Mouse (Mus musculus) hindbrain, postnatal 0 days (tissue): ENCODE measurements at regions not wholly inside any gene's neighbourhood (a gene's known extent, or its start where the extent isn't known, plus 50 kb on each side); places are given as distances from the start of the nearest gene placed in this dataset.

Experiments
- ATAC-seq: fragments of 200-750 bp; cut with Nextera tagmentation; 2 replicates; pipeline ENCODE4 v1.8.0; 2017; ENCODE audit warnings: mild to moderate bottlenecking, moderate TSS enrichment, moderate library complexity
- DNase-seq: peaks from one replicate; pipeline ENCODE4 v3.0.0-alpha.2; 2015; ENCODE audit warnings: low spot score
- H3K27ac ChIP-seq: fragments of 300-500 bp; sonication (generic); 2 replicates; pipeline ENCODE4 v1.5.1; 2014; ENCODE audit warnings: mild to moderate bottlenecking
- H3K27me3 ChIP-seq: fragments of 300-500 bp; sonication (generic); 2 replicates; pipeline ENCODE4 v1.6.1; 2014; ENCODE audit warnings: low read length, mixed read lengths; ENCODE audit not compliant: insufficient read depth
- H3K36me3 ChIP-seq: fragments of 300-500 bp; sonication (generic); 2 replicates; pipeline ENCODE4 v1.6.1; 2014; ENCODE audit warnings: low read length, mixed read lengths; ENCODE audit not compliant: insufficient read depth
- H3K4me1 ChIP-seq: fragments of 300-500 bp; sonication (generic); 2 replicates; pipeline ENCODE4 v1.6.1; 2014; ENCODE audit warnings: antibody characterized with exemption, low read length, mixed read lengths; ENCODE audit not compliant: insufficient read depth
- H3K4me2 ChIP-seq: fragments of 300-500 bp; sonication (generic); 2 replicates; pipeline ENCODE4 v1.6.1; 2014; ENCODE audit warnings: low read depth, mild to moderate bottlenecking, low read length, moderate library complexity, mixed read lengths
- H3K4me3 ChIP-seq: fragments of 300-500 bp; sonication (generic); 2 replicates; pipeline ENCODE4 v1.5.1; 2014; ENCODE audit warnings: low read length
- H3K9ac ChIP-seq: fragments of 300-500 bp; sonication (generic); replicated peaks from 2 replicates; pipeline ENCODE4 v1.6.1; 2014; ENCODE audit warnings: mild to moderate bottlenecking, low read length, moderate library complexity, mixed read lengths
- H3K9me3 ChIP-seq: fragments of 300-500 bp; sonication (generic); 2 replicates; pipeline ENCODE4 v1.6.1; 2016; ENCODE audit warnings: low read length, mixed read lengths
- CTCF ChIP-seq: IDR thresholded peaks from 2 replicates; pipeline ENCODE4 v1.5.1; 2016; ENCODE audit warnings: antibody characterized with exemption, control low read depth, low read depth
- WGBS: fragments of 180-500 bp; shearing (Covaris S2); extraction: QIAGEN DNeasy Blood & Tissue Kit; methylation state at CpG from one replicate; pipeline ENCODE4 v1.1.7; 2014; 5-methylcytosine and 5-hydroxymethylcytosine counted together

GRCm38 (mm10) chr15:67039421-67039907 is 538.8 kb upstream of the Lrrc6 start:
- Histone ChIP-seq H3K4me1 (no peaks in the 10 kb centered on the region), H3K9me3 (no peaks in the 10 kb centered on the region), H3K27me3 (no peaks in the 10 kb centered on the region), H3K36me3 (no peaks in the 10 kb centered on the region), H3K4me3 (peak overlapping the region; percentile 25), H3K9ac (peak overlapping the region; percentile 33; the same call in 1 of the 2 replicates), H3K4me2 (peak overlapping the region; percentile 61), H3K27ac (no peak overlapping the region)
- 12% methylated on average over 16 of the region's 16 CpGs for WGBS
- DNase-seq (peak; percentile 38), ATAC-seq (peak; percentile 80)
- TF ChIP-seq CTCF, result no peak

- TF ChIP-seq CTCF, result no peak
- WGBS, result 89% methylated on average over 4 of the region's 4 CpGs
- Histone ChIP-seq H3K36me3 (no peaks in the 10 kb centered on the region), H3K9me3 (no peaks in the 10 kb centered on the region), H3K9ac (no peak overlapping the region), H3K27ac (no peak overlapping the region), H3K27me3 (no peaks in the 10 kb centered on the region), H3K4me2 (no peak overlapping the region), H3K4me1 (no peaks in the 10 kb centered on the region), H3K4me3 (no peak overlapping the region)
- DNase-seq, result no peak
- ATAC-seq, result no peak
These were observed 536.9 kb upstream of the Lrrc6 start for GRCm38 (mm10) chr15:67037647-67038046.

- ATAC-seq, result no peak
- no peak overlapping the region for H3K4me3 ChIP-seq
These were observed 535.6 kb upstream of the Lrrc6 start for GRCm38 (mm10) chr15:67036341-67036740.

GRCm38 (mm10) chr15:67033936-67034335 is 533.2 kb upstream of the Lrrc6 start:
- ATAC-seq, result no peak
- DNase-seq, result no peak
- Histone ChIP-seq H3K4me3 (no peak overlapping the region), H3K27ac (no peak overlapping the region), H3K27me3 (no peaks in the 10 kb centered on the region), H3K36me3 (no peaks in the 10 kb centered on the region), H3K9ac (no peak overlapping the region), H3K9me3 (no peaks in the 10 kb centered on the region), H3K4me1 (no peaks in the 10 kb centered on the region), H3K4me2 (no peak overlapping the region)
- 83% methylated on average over 2 of the region's 2 CpGs for WGBS
- TF ChIP-seq CTCF, result no peak

More at GRCm38 (mm10) chr15:67036341-67036740, 535.6 kb upstream of the Lrrc6 start:
- no peak for DNase-seq
- no peak for TF ChIP-seq CTCF
- H3K9ac ChIP-seq, result no peak overlapping the region
- 75% methylated on average over 2 of the region's 2 CpGs for WGBS
- no peaks in the 10 kb centered on the region for H3K9me3 ChIP-seq
- H3K27ac ChIP-seq, result no peak overlapping the region
- H3K27me3 ChIP-seq, result no peaks in the 10 kb centered on the region
- H3K4me2 ChIP-seq, result no peak overlapping the region
- no peaks in the 10 kb centered on the region for H3K4me1 ChIP-seq
- no peaks in the 10 kb centered on the region for H3K36me3 ChIP-seq

GRCm38 (mm10) chr15:67031866-67032526 is 531.3 kb upstream of the Lrrc6 start:
- Histone ChIP-seq H3K36me3 (no peaks in the 10 kb centered on the region), H3K4me1 (no peaks in the 10 kb centered on the region), H3K4me3 (no peak overlapping the region), H3K9ac (no peak overlapping the region), H3K27ac (no peak overlapping the region), H3K9me3 (no peaks in the 10 kb centered on the region), H3K27me3 (no peaks in the 10 kb centered on the region), H3K4me2 (no peak overlapping the region)
- DNase-seq, result no peak
- 83% methylated on average over 11 of the region's 11 CpGs for WGBS
- ATAC-seq, result no peak
- TF ChIP-seq CTCF, result no peak

GRCm38 (mm10) chr15:67030975-67031374 is 530.3 kb upstream of the Lrrc6 start:
- no peaks in the 10 kb centered on the region for H3K36me3 ChIP-seq
- DNase-seq, result no peak
- H3K4me2 ChIP-seq, result no peak overlapping the region
- 94% methylated on average over 1 of the region's 1 CpGs for WGBS
- H3K4me3 ChIP-seq, result no peak overlapping the region
- TF ChIP-seq CTCF, result no peak
- H3K27me3 ChIP-seq, result no peaks in the 10 kb centered on the region
- no peaks in the 10 kb centered on the region for H3K9me3 ChIP-seq
- H3K27ac ChIP-seq, result no peak overlapping the region
- no peak for ATAC-seq
- no peak overlapping the region for H3K9ac ChIP-seq
- H3K4me1 ChIP-seq, result no peaks in the 10 kb centered on the region

- Histone ChIP-seq H3K36me3 (no peaks in the 10 kb centered on the region), H3K9ac (no peak overlapping the region), H3K9me3 (no peaks in the 10 kb centered on the region), H3K27me3 (no peaks in the 10 kb centered on the region), H3K4me3 (no peak overlapping the region), H3K4me2 (no peak overlapping the region), H3K27ac (no peak overlapping the region), H3K4me1 (no peaks in the 10 kb centered on the region)
- ATAC-seq (no peak), DNase-seq (peak; percentile 55)
- TF ChIP-seq CTCF, result no peak
- 69% methylated on average over 1 of the region's 1 CpGs for WGBS
These were observed 527.5 kb upstream of the Lrrc6 start for GRCm38 (mm10) chr15:67028161-67028560.
